Mouse (Mus musculus) heart, postnatal 0 days (tissue): ENCODE results near the gene Trim44.

Experiments used
- CTCF ChIP-seq: IDR thresholded peaks from 2 replicates; pipeline ENCODE4 v1.5.1; 2016; ENCODE audit warnings: antibody characterized with exemption, control low read depth, low read depth
- EP300 ChIP-seq: IDR thresholded peaks from 2 replicates; pipeline ENCODE4 v1.6.1; 2016; ENCODE audit warnings: antibody characterized with exemption, low read depth

DNA sequence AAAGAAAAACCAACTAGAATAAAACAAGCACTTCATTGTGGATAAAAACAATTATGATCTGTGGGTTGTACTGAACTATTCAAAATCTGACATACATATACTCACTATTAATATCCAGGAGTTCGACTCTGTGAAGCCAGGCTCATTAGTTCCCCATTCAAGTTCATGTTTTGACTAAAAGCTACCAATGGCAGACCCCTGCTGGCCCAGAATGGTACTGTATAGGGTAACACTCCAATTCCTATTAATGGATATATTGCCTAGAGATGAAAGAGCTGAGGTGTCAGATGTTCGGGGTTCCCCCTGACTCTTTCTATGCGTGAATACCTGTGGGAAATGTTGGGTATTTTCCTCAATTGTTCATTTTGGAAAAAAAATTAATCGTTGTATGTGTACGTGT, 117.6 kb downstream of the Trim44 start:
- TF ChIP-seq CTCF (peak; percentile 74), EP300 (no peak)
